Mouse (Mus musculus): ENCODE results near the gene Aip. TPM values are rescaled to one million over a fixed set of nuclear protein-coding genes. Genes with fewer than 3 reads are reported as not detected.
"Not testable (repeated sequence)": the region's sequence is repeated elsewhere in the genome, so short reads cannot be mapped to it uniquely, and the experiment has no call there.

Aip gene
- total RNA-seq, 2 experiments from 2014 or later = 54.2 to 56.8 TPM

DNA sequence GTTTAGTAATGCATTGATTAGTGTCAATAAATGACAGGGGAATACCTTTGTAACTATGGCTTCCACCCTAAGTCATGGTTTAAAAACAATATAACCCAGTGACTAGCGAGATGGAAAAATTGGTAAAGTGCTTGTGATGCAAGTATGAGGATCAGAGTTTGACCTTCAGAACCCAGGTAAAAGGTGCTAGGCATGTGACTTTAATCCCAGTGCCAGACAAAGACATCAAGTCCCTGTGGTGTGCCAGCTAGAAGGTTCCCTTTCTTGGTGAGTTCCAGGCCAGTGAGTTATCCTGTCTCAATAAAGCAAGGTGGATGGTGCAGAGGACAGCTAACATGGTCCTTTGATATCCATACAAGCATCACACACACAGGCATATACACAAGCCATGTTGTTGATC is 50.1 kb downstream of the Aip start:
- no peak for DNase-seq (ENCODE audit: low spot score)
- intact Hi-C loops (cut with DNase I) = no loop called here

DNA sequence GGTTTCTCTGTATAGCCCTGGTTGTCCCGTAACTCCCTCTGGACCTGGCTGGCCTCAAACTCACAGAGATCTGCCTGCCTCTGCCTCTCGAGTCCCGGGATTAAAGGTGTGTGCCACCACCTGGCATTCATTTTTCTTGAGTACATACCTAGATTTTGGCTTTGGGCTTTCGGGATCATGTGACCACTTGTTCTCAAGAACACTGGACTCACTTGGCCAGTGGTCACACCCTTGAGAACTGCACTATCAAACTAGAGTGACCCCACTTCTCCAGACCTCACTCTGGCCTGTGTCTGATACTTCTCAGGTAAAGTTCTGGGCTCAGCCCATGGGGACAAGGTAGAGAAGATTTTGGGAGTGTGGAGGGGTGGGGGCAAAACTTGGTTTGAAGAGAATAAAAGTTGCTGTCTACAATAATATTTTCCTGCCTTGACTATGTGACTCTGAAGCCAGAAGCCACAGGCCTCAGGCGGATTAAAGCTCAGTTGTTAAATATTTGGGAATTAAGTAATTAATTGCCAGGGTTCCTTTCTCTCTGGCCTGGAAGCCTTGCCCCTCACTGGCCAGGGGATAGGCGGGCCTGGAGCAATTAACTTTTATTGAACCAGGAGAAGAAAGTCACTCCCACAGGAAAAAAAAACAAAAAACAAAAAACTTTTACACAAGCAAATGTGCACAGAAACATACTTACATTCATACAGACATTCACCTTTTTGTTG is 52.8 kb downstream of the Aip start:
- DNase-seq (ENCODE audit: low spot score) = no peak
- intact Hi-C loops (cut with DNase I) = no loop called here

DNA sequence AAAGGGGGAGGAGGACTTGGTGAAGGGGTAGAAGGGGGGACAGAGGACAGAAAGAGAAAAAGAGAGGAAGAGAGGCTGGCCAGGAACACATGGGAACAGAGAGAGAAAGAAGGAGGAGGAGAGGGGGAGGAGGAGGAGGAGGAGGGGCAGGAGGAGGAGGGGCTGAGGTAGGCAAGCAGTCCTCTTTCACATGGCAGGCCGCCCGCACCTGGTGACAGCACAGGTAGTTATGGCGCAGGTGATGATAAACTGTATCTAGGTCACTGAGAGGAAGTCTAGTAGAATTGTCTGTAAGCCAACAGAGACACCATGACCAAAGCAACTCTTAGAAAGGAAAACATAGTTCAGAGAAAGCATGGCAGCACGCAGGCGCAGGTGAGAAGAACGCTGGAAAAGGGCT is 54.3 kb downstream of the Aip start:
- DNase-seq (ENCODE audit: low spot score) = no peak
- intact Hi-C loops (cut with DNase I) = no loop called here

DNA sequence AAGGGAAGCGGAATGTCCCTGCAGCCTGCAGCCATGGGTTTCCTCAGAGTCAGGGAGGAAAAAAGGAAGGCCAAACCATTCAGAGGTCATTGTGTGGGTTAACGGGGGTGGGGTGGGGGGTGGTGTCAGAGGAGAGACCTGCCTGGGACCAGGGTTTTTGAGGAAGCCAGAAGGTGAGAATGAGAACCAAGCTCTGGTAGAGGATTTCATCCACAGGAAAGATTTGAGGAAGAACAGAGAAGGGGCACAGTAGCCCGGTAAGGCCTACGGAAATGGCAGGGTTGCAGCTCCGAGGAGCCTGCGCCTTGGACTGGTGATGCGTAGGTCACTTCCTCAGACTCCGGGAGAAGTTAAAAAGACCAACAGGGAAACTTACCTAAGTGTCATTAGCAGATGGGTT is 54.9 kb downstream of the Aip start:
- intact Hi-C loops (cut with DNase I) = no loop called here
- no peak for DNase-seq (ENCODE audit: low spot score)

DNA sequence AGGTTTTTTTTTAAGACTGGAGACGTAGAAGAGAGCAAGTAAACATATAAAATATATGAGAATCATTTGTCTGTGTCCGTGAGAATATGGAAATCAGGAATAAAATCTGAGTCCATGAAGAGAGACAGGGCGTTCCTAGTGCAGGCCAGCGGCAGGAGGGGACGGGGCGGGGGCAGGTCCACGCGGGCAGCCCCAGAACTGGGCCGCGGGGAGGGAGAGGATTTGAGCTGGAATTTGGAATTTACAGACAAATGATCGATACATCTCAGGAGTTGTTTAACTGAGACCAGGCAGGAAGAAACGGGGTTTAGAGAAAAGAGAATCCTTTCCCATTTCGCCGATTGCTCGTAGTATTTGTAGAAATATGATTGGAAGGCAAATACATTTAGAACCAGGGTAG is 55.3 kb downstream of the Aip start:
- intact Hi-C loops (cut with DNase I) = no loop called here

DNA sequence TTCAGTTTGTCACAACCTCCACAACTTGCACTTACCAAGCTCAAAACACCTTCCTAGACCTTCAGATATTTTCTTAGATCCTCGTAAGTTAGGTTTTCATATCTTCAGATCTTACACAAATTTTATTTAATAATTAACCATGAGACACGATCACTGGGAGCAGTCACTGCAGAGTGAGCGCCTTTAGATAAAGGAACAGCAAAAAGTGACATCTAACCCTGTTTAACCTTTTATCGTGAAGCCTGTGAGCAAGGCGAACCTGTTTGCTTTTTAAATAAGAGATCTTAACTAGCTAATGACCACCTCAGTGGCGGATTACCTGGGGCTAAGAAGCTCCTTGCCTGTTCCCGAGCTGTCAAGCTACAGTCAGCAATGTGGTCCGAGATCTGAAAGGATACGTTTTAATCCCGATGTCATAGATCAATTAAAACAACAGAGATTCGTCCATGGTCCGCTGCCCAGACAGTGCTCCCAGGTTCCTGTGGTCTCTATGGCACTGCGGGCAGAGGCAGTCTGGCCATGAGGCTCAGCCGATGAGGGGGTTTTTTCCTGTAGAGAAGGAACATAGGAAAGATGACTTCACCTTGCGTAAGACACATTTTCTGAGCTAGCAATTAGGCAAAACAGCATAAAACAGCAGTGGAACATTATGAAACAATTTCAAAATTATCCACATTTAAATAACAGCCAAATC is 56.8 kb downstream of the Aip start:
- intact Hi-C loops (cut with DNase I) = no loop called here

More for the DNA sequence above, 55.3 kb downstream of the Aip start:
- no peak for DNase-seq (ENCODE audit: low spot score)

DNA sequence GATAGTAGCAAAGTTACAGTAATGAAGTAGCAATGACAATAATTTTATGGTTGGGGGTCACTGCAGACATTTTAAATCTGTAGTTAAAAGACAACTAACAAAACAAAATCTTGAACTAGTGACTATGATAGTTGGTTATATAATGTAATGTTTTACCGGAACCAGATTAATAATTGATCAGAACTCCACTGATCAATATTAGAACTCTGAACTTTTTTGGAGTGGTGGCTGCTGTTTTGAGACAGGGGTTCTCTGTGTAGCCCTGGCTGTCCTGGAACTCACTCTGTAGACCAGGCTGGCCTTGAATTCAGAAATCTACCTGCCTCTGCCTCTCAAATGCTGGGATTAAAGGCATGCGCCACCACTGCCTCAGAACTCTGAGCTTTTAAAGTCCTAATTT is 57.4 kb downstream of the Aip start:
- DNase-seq (ENCODE audit: low spot score); intact Hi-C loops (cut with DNase I): not testable (repeated sequence)

More for the DNA sequence above, 56.8 kb downstream of the Aip start:
- no peak for DNase-seq (ENCODE audit: low spot score)

DNA sequence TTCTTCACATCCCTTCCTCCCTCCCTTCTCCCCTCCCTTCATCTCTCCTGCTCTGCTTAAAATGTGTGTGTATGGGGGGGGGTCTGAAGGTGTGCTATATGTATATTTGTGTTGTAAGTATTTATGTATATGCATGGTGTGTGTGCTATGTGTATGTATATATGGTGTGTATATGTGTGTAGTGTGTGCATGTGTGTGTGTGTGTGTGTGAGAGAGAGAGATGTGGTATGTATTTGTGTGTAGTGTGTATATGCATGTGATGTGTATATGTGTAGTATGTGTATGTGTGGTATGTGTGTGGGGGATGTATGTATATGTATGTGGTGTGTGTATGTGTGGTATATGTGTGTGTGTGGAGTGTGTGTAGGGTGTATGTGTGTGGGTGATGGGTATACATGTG is 58.8 kb downstream of the Aip start:
- intact Hi-C loops (cut with DNase I) = no loop called here
- no peak for DNase-seq (ENCODE audit: low spot score)

DNA sequence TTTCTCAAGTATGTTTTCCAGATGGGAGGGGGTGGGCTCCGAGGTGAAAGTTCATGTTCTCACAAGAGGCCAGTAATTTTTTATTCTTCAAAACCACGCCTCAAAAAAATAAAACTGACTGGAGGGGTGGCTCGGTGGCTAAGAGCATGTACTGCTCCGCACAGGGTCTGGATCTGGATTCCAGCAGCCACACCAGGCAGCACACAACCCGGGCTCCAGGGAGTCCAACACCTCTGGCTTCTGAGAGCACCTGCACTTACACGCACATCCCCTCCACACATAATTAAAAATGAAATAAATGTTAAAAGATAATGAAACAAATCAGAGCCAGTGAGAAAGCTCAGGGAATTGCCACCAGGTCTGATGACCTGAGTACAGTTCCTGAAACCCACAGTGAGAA is 59.4 kb downstream of the Aip start:
- intact Hi-C loops (cut with DNase I) = no loop called here

DNA sequence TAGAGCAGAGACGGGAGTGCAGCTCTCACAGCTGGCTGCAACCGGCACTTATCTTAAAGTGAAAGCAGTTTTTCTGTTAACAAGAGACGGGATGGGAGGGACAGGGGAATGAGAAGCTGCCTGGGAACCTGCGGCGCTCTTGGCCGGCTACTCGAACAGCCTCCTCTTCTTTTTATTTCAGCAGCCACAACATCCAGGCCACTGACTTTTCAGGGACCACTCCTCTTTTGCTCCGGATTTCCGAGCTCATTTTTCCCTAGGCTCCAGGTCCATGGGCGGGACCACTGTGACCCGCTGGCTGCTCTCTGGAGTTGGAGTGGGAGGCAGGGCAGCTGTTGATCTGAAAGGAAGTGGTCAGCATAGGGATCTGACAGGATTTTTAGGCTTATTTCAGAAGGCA is 61.2 kb downstream of the Aip start:
- intact Hi-C loops (cut with DNase I); DNase-seq (ENCODE audit: low spot score): not testable (repeated sequence)

More for the DNA sequence above, 59.4 kb downstream of the Aip start:
- DNase-seq (ENCODE audit: low spot score) = no peak

Other genes with a start within 250 kb of the Aip start
- 1 to 10 TPM; 8.9 to 9.8 TPM for gene Tcirg1, start 218.7 kb downstream of the Aip start, total RNA-seq (2021)
- 100 to 1,000 TPM; 538 TPM for gene Ndufs8, start 213.1 kb downstream of the Aip start, total RNA-seq (2021)
- 1 to 10 TPM; 1.8 TPM for gene Aldh3b1, start 196.1 kb downstream of the Aip start, total RNA-seq (2021)
- gene Unc93b1, start 190.7 kb downstream of the Aip start, total RNA-seq (2021) = 10 to 100 TPM; 19.0 to 20.3 TPM
- 1 to 10 TPM in 1 of 2 experiments, under 1 TPM in 1; 0.60 to 1.1 TPM for gene Aldh3b3, start 167.2 kb downstream of the Aip start, total RNA-seq (2021)
- gene Aldh3b2, start 153.5 kb downstream of the Aip start, total RNA-seq (2021) = under 1 TPM; 0.14 to 0.23 TPM
- 10 to 100 TPM; 20.3 to 21.5 TPM for gene Acy3, start 139.3 kb downstream of the Aip start, total RNA-seq (2021)
- gene Tbx10, start 133.1 kb downstream of the Aip start, total RNA-seq (2021) = not detected
- gene Nudt8, start 125.3 kb downstream of the Aip start, total RNA-seq (2021) = 100 to 1,000 TPM; 109 to 118 TPM
- gene Gm49405, start 125.2 kb downstream of the Aip start, total RNA-seq (2021) = 1 to 10 TPM; 2.0 to 2.2 TPM
- gene Doc2g, start 122.5 kb downstream of the Aip start, total RNA-seq (2021) = 100 to 1,000 TPM; 148 to 152 TPM
- 1,000 to 10,000 TPM; 1,136 to 1,167 TPM for gene Ndufv1, start 113.1 kb downstream of the Aip start, total RNA-seq (2021)
- 100 to 1,000 TPM; 321 to 327 TPM for gene Gstp1, start 87.9 kb downstream of the Aip start, total RNA-seq (2021)
- 100 to 1,000 TPM in 1 of 2 experiments, 10 to 100 TPM in 1; 87.8 to 116 TPM for gene Gstp2, start 79.8 kb downstream of the Aip start, total RNA-seq (2021)
- not detected for gene Gstp3, start 66.3 kb downstream of the Aip start, total RNA-seq (2021)
- gene Cabp2, start 44.3 kb downstream of the Aip start, total RNA-seq (2021) = not detected
- 10 to 100 TPM; 36.6 to 45.1 TPM for gene Cdk2ap2, start 28.7 kb downstream of the Aip start, total RNA-seq (2021)
- 10 to 100 TPM; 20.8 to 22.1 TPM for gene Pitpnm1, start 25.9 kb downstream of the Aip start, total RNA-seq (2021)
- not detected for gene Gpr152, start 13.9 kb upstream of the Aip start, total RNA-seq (2021)
- gene Cabp4, start 18.2 kb upstream of the Aip start, total RNA-seq (2021) = under 1 TPM in 1 of 2 experiments, not detected in 1; 0.31 TPM
- gene Coro1b, start 22.8 kb upstream of the Aip start, total RNA-seq (2021) = 10 to 100 TPM; 53.4 to 57.6 TPM
- gene Ptprcap, start 27.7 kb upstream of the Aip start, total RNA-seq (2021) = 1 to 10 TPM in 1 of 2 experiments, under 1 TPM in 1; 0.94 to 1.5 TPM
- 10 to 100 TPM; 16.5 to 16.8 TPM for gene Rps6kb2, start 37.5 kb upstream of the Aip start, total RNA-seq (2021)
- gene Carns1, start 49.6 kb upstream of the Aip start, total RNA-seq (2021) = 10 to 100 TPM; 33.5 to 34.1 TPM
- gene Tbc1d10c, start 65.4 kb upstream of the Aip start, total RNA-seq (2021) = 1 to 10 TPM; 9.2 to 9.3 TPM
- gene Ppp1ca, start 66.2 kb upstream of the Aip start, total RNA-seq (2021) = 100 to 1,000 TPM; 337 TPM
- gene Rad9a, start 75.8 kb upstream of the Aip start, total RNA-seq (2021) = 1 to 10 TPM; 5.3 to 5.8 TPM
- gene Clcf1, start 88.4 kb upstream of the Aip start, total RNA-seq (2021) = 1 to 10 TPM in 1 of 2 experiments, under 1 TPM in 1; 0.94 to 2.0 TPM
- not detected for gene AC109138.7, start 88.5 kb upstream of the Aip start, total RNA-seq (2021)
- gene Pold4, start 106.0 kb upstream of the Aip start, total RNA-seq (2021) = 10 to 100 TPM in 1 of 2 experiments, 1 to 10 TPM in 1; 9.7 to 11.1 TPM
- gene Ssh3, start 143.3 kb upstream of the Aip start, total RNA-seq (2021) = 1 to 10 TPM; 5.8 to 6.6 TPM
- gene Ankrd13d, start 157.3 kb upstream of the Aip start, total RNA-seq (2021) = 1 to 10 TPM; 1.2 to 1.5 TPM
- 10 to 100 TPM; 49.3 to 57.9 TPM for gene Grk2, start 180.4 kb upstream of the Aip start, total RNA-seq (2021)